Mouse (Mus musculus): ENCODE data around the gene Cypt1. TPM values are rescaled to one million over a fixed set of nuclear protein-coding genes. Genes with fewer than 3 reads are reported as not detected.

Cypt1 gene
- polyA plus RNA-seq (2012; rRNA removed), result not detected in 2 replicates
- polyA plus RNA-seq (2014; fragmentation: Nextera tagmentation; extraction: Ambion mirVana), result not detected in 2 replicates

DNA sequence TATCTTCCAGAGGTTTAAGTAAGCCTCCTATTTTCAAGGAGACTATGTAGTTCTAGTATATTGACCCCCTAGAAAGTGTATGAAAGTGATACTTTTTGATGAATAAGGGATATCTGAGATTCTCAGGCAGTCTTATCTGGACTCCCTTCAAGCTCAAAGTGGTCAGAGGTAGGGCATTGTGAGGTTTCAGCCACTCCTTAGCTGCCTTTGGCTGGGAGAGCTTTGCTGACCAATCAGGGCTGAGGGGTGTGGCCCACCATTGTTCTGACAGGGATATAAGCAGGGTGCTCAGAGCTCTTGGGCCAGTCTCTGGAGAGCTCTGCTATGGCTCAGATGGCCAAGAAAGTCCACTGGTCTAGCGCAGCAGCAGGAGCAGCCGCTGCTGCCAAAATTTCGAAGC, at the start of gene Cypt1:
Gene Cypt1 (plus strand): TSS at position 301 of the 400 bp plus-strand sequence.
- ATAC-seq (ENCODE audit: insufficient read depth), result no peak
- Histone ChIP-seq H3K36me3 (replicated peaks; ENCODE audit: control insufficient read depth, insufficient read depth, low read depth) (no peaks in the 10 kb centered on the region), H3K4me1 (replicated peaks; ENCODE audit: control insufficient read depth in 2 of 2, insufficient read depth in 2 of 2, low read length in 1 of 2) (no peaks in the 10 kb centered on the region), H3K9me3 (ENCODE audit: control insufficient read depth, low read length) (no peaks in the 10 kb centered on the region), H3K27me3 (ENCODE audit: control insufficient read depth, insufficient read depth, low read length) (no peaks in the 10 kb centered on the region), H3K9ac (replicated peaks) (no peak within 1 kb of the TSS), H3K27ac (no peak within 1 kb of the TSS), H3K4me3 (ENCODE audit: insufficient read depth in 1 of 2, low read depth in 2 of 2, low read length in 2 of 2) (no peak within 1 kb of the TSS), H3K4me2 (ENCODE audit: low read depth) (no peak within 1 kb of the TSS)
- no peak for TF ChIP-seq EP300 (IDR thresholded peaks at IDR 0.05; ENCODE audit: low read depth)
- TF ChIP-seq CTCF (IDR thresholded peaks at IDR 0.05; ENCODE audit: low read depth), result no peak
- no peak for DNase-seq (ENCODE audit: low read depth in 3 of 3, low spot score in 3 of 3)
- WGBS (ENCODE audit: insufficient replicate concordance), result 74% methylated on average over 3 of the region's 3 CpGs

DNA sequence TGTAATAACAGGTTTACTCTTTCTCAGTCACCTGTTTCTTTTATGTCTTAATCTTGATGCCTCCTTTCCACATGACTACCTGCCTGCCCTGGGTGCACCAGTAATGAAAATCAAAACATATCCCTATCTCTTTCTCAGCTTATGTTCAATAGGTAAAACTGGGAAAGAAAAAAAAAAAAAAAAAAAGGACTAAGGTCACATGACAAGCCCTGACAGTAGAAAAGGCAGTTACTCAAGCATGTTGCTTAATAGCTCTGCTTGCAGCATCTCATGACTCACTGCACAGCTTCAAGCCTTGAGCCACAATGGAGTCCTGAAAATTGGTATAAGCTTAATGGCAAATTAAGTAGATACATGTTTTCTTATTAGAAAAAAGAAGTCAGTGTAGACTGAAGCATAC, 24.1 kb downstream of the Cypt1 start:
- Histone ChIP-seq H3K9ac (replicated peaks) (no peak overlapping the region), H3K36me3 (replicated peaks; ENCODE audit: control insufficient read depth, insufficient read depth, low read depth) (no peaks in the 10 kb centered on the region), H3K27me3 (ENCODE audit: control insufficient read depth, insufficient read depth, low read length) (no peaks in the 10 kb centered on the region), H3K4me3 (ENCODE audit: insufficient read depth in 1 of 2, low read depth in 2 of 2, low read length in 2 of 2) (no peak overlapping the region), H3K9me3 (ENCODE audit: control insufficient read depth, low read length) (no peaks in the 10 kb centered on the region), H3K4me1 (replicated peaks; ENCODE audit: control insufficient read depth in 2 of 2, insufficient read depth in 2 of 2, low read length in 1 of 2) (no peaks in the 10 kb centered on the region), H3K4me2 (ENCODE audit: low read depth) (no peak overlapping the region), H3K27ac (no peak overlapping the region)
- DNase-seq (ENCODE audit: low read depth in 3 of 3, low spot score in 3 of 3) (no peak), ATAC-seq (ENCODE audit: insufficient read depth) (no peak)
- TF ChIP-seq EP300 (IDR thresholded peaks at IDR 0.05; ENCODE audit: low read depth) (no peak), CTCF (IDR thresholded peaks at IDR 0.05; ENCODE audit: low read depth) (no peak)

- no peak overlapping the region for H3K9ac ChIP-seq (replicated peaks)
- H3K27ac ChIP-seq, result no peak overlapping the region
- DNase-seq (ENCODE audit: low read depth in 3 of 3, low spot score in 3 of 3) (no peak), ATAC-seq (ENCODE audit: insufficient read depth) (no peak)
- no peak overlapping the region for H3K4me3 ChIP-seq (ENCODE audit: insufficient read depth in 1 of 2, low read depth in 2 of 2, low read length in 2 of 2)
- WGBS (ENCODE audit: insufficient replicate concordance), result 34% methylated on average over 1 of the region's 1 CpGs
- no peaks in the 10 kb centered on the region for H3K9me3 ChIP-seq (ENCODE audit: control insufficient read depth, low read length)
- no peaks in the 10 kb centered on the region for H3K4me1 ChIP-seq (replicated peaks; ENCODE audit: control insufficient read depth in 2 of 2, insufficient read depth in 2 of 2, low read length in 1 of 2)
- H3K36me3 ChIP-seq (replicated peaks; ENCODE audit: control insufficient read depth, insufficient read depth, low read depth), result no peaks in the 10 kb centered on the region
- no peak overlapping the region for H3K4me2 ChIP-seq (ENCODE audit: low read depth)
- no peak for TF ChIP-seq CTCF (IDR thresholded peaks at IDR 0.05; ENCODE audit: low read depth)
- no peak for TF ChIP-seq EP300 (IDR thresholded peaks at IDR 0.05; ENCODE audit: low read depth)
- H3K27me3 ChIP-seq (ENCODE audit: control insufficient read depth, insufficient read depth, low read length), result no peaks in the 10 kb centered on the region
These were observed 34.4 kb downstream of the Cypt1 start for GRCm38 (mm10) chrX:16557061-16557460.

- Histone ChIP-seq H3K9ac (replicated peaks) (no peak overlapping the region), H3K4me2 (ENCODE audit: low read depth) (no peak overlapping the region), H3K9me3 (ENCODE audit: control insufficient read depth, low read length) (no peaks in the 10 kb centered on the region), H3K27me3 (ENCODE audit: control insufficient read depth, insufficient read depth, low read length) (no peaks in the 10 kb centered on the region), H3K4me3 (ENCODE audit: insufficient read depth in 1 of 2, low read depth in 2 of 2, low read length in 2 of 2) (no peak overlapping the region), H3K36me3 (replicated peaks; ENCODE audit: control insufficient read depth, insufficient read depth, low read depth) (no peaks in the 10 kb centered on the region), H3K4me1 (replicated peaks; ENCODE audit: control insufficient read depth in 2 of 2, insufficient read depth in 2 of 2, low read length in 1 of 2) (no peaks in the 10 kb centered on the region), H3K27ac (no peak overlapping the region)
- DNase-seq (ENCODE audit: low read depth in 3 of 3, low spot score in 3 of 3) (no peak), ATAC-seq (ENCODE audit: insufficient read depth) (no peak)
- TF ChIP-seq EP300 (IDR thresholded peaks at IDR 0.05; ENCODE audit: low read depth), result no peak
- no peak for TF ChIP-seq CTCF (IDR thresholded peaks at IDR 0.05; ENCODE audit: low read depth)
These were observed 35.8 kb downstream of the Cypt1 start for GRCm38 (mm10) chrX:16558501-16558900.

Other genes with a start within 250 kb of the Cypt1 start
- 1.9 and 2.9 TPM in 2 replicates for gene Maoa, start 96.8 kb downstream of the Cypt1 start, polyA plus RNA-seq (2012; rRNA removed)
- 3.8 and 4.0 TPM in 2 replicates for gene Maoa, start 96.8 kb downstream of the Cypt1 start, polyA plus RNA-seq (2014; fragmentation: Nextera tagmentation; extraction: Ambion mirVana)